Mouse (Mus musculus) G1E (cell line): ENCODE results near the gene Carmil1.

Experiments used
- CTCF ChIP-seq: IDR thresholded peaks from 2 replicates; pipeline ENCODE4 v1.5.1; 2012; ENCODE audit warnings: low read depth, low read length, inconsistent platforms, mixed read lengths
- GATA1 ChIP-seq: IDR thresholded peaks from 2 replicates; pipeline ENCODE4 v1.6.1; 2012; ENCODE audit warnings: borderline replicate concordance, low read length, inconsistent platforms, mixed read lengths
- POLR2AphosphoS5 ChIP-seq: IDR thresholded peaks from 2 replicates; pipeline ENCODE4 v1.6.1; 2012; ENCODE audit warnings: low read depth, low read length, inconsistent platforms; ENCODE audit not compliant: insufficient replicate concordance

DNA sequence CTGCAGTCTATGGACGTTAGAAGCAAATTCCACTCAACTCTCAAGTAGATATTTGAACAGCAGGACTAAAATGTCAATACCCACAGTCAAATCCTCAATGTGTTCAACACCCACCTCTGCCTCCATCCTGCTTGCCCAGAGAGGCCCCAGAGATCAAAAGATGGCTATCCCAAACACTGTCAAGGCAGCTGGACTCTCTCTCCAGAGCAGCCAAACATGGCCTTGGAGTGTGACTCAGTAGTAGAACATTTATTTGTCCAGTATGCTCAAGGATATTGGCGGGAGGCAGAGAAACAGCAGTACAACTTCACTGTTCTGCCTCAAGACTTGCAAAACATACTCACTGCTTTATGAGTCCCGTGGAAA lies 11.5 kb downstream of the Carmil1 start:
- TF ChIP-seq CTCF (no peak), POLR2AphosphoS5 (no peak), GATA1 (no peak)
